Mouse (Mus musculus): ENCODE results near the gene Mindy1.

The Mindy1 gene

DNA sequence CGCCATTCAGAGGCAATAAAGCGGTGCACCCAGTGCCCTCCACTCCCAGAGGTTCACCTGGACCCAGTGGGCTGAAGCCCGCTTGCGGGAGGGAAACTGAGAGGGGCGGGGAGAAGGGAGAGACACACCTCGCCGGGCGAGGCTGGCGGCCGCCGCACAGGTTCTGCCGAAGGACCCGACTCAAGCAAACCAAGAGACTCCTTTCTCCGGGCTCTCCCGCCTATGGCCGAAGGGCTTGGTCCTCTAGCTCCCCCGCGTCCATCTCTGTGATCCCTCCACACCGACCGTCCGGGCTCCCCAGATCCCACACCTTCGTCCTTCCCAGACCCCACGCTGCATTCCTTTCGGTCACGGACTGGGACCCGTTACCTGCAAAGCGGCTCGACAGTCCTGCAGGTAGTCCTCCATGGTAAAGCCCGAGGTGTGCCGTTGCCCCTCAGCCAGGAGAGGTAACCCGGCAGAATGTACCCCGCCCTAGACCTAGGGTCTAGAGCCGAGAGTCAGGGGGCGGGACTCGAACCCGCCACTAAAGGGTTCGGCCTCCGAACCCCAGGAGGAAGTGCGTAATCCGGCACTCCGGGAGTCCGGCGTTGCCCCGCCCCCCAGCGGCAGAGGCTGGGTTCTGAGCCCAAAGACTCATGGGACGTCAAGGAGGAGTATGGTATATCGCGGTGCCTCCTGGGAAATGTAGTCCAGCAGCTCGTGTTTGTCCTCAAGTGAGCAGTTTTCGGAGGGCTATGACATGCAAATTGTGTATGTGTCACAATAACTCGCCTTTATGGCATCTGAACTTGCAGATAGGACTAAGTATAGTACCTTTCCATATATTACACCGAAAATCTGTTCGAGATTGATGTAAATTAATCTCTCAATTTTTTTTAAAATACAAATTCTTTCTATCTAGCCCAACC lies at the start of gene Mindy1, which contains the start of gene Prune1:
TSS of gene Mindy1 (plus strand) at position 130 of the 911 bp plus-strand sequence.
TSS of gene Prune1 (minus strand) at position 861 of the 911 bp plus-strand sequence.
- DNase-seq (ENCODE audit: low spot score) = peak; percentile 96

DNA sequence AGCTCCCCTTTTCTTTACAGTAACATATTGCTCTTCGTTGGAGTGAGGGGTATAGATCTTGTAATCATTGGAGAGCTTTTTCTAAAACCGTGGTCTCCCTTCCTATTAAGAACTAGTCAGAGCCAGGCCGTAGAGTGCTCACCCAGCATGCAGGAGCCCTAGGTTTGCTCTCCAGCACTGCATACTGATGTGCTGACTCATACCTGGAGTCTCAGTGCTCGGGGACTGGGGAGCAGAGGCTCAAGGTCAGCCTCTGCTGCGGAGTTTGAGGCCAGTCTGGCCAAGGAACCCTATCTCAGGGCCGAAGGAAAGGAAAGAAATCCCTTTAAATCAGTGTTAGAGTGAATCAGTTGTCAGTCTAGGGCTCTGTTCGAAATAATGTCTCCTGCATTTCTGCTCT lies 48.4 kb upstream of the Mindy1 start:
- no peak for DNase-seq (ENCODE audit: low spot score)

DNA sequence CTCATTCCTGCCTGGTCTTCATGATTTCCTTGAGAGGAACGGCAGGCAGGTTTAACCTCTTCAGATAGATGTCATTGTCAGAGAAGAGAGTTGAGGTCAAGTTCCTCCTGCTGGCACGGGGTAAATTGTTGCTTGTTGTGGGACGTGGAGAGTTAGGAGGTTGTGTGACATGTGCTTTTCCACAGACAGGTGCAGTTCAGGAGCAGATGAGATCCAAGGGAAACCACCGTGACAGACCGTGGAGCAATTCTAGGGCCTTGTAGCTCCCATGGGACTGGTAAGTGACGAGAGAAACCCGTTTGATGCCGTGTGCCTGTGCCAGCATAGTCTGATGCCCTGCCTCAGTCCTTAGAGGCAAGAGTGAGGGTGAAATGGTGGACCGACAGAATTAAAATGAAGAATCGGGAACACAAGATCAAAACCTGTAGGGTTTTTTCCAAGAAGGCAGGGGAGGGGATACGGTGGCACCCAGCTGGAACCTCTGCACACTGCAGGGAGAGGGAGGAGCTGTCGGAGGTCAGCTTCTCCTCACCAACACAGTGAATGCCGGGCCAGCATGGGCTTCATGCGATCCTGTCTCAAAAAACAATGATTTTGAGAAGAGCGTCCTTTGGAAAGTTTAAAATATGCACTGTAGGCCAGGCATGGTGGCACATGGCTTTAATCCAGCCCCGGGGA lies 47.7 kb upstream of the Mindy1 start:
- DNase-seq (ENCODE audit: low spot score) = no peak

DNA sequence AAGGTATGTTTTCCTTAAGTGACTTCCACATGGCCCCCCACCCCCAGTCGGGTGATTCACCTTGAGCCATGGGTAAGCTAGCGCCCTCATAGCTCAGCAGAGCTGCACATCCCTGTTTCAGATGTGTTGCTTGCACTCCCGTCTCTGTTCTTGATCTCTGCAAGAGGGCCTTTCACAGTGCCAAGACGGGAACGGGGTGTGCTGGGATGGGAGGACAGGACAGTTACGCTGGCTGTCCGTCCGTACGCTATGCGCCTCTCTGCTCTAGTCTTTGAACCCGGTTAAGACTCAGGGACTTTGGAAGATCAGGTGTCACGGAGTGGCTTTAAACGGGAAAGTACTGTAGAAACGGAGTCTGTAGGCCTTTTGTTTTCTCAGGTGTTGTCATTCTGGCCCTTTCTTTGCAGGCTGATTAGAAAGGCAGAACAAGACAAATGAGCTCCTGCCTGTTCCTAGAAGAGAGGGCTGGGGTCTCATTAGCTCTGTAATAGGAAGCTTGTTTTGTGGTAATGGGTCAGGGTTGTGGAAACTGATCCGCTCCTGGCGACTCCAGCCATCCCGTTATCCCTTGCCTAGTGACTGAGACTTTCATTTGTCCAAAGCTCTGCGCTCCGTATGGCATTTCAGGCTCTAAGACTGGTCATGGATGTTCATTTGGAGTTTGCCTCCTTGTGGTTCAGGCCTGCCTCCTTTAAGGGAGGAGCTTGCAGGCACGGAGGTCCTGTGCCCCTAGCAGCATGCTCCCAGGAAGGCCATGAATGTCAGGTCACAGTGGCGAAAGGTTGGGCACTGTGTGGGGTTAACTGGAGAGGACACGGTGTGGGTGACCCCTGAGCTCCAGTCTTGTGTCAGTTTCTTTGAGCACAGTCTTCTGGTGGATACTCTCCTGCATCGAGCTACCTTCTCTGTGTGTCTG lies 45.5 kb upstream of the Mindy1 start:
- DNase-seq (ENCODE audit: low spot score) = no peak

DNA sequence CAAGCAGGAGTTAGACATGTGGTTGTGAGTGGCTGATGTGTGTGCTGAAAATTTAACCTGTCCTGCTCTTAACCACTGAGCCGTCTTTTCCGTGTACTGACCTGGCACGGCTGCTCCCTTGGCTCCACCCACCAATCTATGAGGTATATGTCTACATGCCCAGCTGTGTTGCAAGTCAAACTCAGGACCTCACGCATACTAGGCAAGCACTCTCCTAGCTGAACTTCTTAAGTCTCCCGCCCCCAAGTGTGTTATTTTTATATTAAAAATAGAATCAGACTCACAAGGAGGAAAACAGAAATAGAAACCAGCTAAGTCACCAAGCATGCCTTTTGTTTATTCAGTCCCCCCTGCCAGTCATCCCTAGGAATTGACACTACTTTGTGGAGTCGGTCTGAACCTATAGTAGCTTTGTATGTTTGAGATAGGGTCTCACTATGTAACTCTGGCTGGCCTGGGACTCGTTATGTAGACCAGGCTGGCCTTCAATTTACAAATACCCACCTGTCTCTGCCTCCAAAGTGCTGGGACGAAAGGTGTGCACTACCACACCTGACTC lies 43.5 kb upstream of the Mindy1 start:
- DNase-seq (ENCODE audit: low spot score) = no peak

DNA sequence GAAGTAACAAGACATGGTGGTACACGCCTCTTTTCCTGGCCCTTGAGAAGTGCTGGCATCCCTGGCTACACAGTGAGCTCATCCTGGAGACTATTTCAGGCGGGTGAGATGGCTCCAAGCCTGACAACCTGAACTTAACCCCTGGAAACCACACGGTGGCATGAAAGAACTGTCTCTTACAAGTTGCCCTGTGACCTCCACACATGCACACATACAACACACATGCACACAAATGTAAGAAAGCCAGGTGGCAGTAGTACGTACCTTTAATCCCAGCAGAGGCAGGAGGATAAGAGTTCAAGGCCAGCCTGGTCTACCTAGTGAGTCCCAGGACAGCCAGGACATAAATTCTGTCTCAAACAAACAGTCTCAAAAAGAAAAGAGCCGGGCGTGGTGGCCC lies 42.1 kb upstream of the Mindy1 start:
- no peak for DNase-seq (ENCODE audit: low spot score)

DNA sequence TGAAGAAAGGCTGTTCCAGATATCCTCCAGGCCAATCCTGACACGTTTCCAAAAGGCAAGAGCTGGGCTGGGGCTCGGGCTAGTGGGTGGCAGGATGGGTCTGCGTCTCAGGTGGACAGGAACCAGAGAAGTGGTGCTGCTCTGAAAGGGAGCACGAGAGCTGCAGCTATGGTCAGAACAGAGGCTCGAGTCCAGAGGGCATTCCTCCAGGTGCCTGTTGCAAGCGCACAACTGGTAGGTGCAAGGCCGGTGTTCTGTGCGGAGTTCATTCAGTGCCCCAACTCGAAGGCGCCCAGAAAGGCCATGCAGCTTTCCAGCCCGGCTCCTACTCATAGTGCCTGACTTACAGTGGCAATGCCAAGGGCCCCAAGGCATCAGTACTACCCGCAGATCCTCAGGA lies 41.2 kb upstream of the Mindy1 start:
- DNase-seq (ENCODE audit: low spot score) = no peak

DNA sequence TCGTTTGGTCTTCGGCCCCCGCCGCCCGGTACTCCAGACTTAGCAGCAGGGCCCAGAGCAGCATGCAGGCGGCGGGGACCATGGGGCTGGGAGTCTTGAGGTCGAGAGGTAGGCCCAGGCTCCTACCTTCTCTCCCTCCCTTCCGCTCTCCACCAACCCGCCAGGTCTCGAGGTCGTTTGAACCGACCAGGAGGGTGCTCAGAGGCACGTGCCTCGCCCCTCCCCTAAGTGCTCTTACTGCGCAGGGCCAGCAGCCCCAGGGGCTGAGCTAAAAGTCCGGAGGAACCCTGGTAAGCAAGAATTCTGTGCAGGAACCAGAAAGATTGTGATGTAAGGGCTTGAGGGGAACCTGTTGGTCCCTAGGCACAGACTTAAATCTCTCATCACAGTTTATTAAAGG lies 40.2 kb upstream of the Mindy1 start:
- no peak for DNase-seq (ENCODE audit: low spot score)

DNA sequence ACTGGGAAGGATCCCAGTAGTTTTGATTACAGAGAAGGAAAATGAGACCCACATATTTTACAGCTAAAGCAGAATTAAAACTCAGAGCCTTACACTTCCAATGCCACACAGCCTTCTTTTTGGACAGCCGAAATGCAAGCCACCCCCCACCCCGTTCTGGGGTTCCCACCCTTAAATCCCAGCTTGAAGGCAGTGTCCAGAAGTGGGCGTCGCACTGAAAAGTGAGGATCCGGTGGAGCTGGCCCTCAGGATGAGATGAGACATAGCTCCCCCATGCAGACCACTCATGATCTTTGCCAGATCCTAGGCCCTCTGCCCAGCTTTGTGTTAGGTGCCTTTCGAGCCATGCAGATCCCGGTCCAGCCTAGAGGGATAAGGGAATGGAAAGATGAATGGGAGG lies 39.6 kb upstream of the Mindy1 start, which contains the start of gene Gm128:
TSS of gene Gm128 (minus strand) at position 101 of the 400 bp plus-strand sequence.
- DNase-seq (ENCODE audit: low spot score) = no peak

DNA sequence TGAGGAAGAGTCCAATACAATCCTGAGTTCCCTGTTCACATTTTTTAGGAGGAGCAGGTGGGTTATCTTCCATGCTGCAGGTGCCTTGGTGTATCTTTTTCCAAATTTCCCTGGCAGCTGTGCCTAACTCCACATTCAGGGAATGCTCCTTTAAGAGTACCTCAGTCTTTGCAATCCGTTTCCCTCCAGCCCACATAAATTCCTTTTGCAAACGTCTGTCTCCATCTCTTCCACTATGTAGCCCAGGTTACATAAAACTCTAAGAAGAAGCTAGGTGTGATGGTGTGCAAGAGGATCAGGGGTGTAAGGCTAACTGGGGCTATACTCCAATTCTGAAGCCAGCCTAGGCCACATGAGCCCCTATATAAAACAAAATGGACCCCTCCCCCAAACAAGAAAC lies 38.1 kb upstream of the Mindy1 start:
- DNase-seq (ENCODE audit: low spot score) = no peak

DNA sequence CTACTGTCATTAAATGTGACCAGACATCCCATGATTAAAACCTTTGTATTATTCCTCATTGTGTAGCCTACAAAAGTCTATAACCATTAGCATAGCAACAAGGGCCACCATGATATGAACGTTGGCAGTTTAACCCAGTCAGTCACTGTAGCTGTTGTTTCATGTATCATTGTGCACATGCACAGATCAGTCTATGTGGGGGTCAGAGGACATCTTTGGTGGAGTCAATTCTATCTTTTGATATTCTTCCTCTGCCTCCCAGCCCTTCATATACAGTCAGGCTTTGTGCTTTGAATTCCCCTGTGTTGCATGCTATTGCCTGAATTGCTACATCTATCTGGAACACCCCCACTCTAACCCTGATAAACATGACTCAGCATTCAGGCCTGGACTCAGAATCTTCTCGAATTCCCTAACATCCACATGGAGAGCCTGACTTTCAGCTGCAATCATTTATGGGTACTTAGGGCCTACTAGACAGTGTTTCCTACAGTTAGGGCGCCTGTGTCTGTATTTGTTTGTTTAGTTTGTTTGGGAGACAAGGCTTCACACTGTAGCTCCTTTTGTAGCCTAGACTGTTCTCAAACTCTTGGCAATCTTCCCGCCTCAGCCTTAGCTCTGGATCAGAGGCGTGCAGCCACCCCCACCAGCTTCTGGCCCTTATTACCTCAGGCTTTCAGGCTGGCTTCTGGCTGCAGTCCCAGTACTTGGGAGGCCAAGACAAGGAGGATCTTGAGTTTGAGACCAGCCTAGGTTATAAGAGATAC lies 34.5 kb upstream of the Mindy1 start:
- DNase-seq (ENCODE audit: low spot score) = peak; percentile 41

DNA sequence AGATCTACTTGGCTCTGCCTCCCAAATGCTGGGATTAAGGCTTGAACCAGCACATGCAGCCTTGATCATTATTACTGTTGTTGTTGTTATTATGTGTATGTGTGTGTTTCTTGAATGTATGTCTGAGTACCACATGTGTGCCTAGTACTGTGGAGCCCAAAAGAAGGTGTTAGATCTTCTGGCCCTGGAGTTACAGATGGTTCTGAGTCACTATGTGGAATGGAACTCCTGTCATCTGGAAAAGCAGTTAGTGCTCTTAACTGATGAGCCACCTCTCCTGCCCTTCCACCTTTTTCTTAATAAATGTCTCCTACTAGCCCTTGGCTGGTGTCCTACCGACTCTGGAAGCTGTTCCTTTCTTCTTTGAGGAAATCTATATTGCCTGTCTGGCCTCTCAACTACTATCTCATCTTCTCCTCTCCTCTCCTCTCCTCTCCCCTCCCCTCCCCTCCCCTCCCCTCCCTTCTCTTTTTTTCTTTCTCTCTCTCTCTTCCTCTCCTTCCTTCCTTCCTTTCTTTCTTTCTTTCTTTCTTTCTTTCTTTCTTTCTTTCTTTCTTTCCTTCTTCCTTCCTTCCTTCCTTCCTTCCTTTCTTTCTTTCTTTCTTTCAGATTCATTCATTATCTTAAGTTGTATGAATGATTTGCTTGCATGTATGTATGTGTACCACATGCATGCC lies 33.3 kb upstream of the Mindy1 start:
- no peak for DNase-seq (ENCODE audit: low spot score)

DNA sequence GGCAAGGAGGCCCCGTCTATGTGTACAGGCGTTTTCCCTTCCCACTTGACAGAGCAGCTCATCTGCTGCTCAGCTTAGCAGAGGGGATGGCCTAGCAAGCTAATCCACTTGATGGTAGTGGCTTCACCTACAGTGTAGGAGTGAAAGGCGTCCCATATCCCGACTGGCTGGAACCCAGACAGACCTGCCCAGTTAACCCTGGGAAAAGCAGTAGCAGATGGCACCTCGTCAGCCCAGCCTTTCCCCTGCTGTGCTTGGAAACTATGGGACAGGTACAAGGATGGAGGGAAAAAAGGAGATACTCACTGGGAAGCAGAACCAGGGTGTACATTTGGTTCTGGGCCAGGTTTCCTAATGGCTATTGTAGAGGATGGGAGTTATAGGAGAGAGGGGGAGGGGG lies 30.8 kb upstream of the Mindy1 start:
- DNase-seq (ENCODE audit: low spot score) = no peak

DNA sequence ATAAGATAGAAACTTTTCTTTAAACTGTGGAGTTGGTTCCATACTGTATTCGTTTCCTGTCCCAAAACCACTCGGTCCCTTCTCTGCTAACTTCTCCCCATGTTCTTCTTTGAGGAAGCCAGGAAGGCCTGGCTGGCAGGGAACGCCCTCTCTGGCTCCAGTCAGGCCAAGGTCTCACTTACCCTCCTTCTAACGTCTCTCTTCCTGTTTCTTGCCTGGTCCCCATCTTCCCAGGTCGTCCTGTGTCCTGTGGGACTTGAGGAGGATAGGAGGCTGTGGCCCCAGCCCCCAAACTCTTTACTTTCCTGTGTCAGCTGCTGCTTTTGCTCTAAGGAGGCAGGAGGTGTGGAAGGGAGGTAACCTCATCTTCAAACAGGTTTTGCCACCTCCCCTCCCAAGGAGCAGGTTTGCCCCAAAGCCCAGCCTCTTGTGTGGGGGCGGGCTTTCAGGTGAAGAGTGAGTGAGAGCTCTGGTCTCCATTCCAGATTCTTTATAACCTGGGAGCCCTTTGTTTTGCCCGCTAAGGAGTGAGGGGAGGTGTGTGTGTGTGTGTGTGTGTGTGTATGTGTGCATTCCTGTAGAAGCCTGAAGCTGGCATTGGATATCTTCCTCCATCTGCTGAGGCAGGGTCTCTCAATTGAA lies 30.2 kb upstream of the Mindy1 start, which contains the start of gene Bnipl:
TSS of gene Bnipl (minus strand) at position 411 of the 642 bp plus-strand sequence.
- no peak for DNase-seq (ENCODE audit: low spot score)

DNA sequence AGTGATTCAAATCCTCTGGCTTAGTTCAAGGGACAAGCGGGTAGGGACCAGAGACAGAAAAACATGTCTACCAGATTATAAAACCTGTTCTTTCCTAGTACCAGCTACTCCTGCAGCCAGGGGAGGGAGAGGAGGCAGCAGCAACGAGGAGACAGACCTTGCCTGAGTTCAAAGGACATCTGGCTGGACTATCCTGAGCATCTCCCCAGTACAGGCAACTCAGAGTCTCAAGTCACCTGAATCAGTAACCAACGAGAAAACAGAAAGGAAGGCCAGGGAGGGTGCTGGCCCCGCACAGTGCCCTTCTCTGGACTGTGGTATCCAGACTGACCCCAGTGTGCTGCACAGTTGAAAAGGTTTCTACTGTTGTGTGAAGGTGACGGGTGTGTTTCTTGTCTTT lies 24.2 kb upstream of the Mindy1 start:
- no peak for DNase-seq (ENCODE audit: low spot score)

DNA sequence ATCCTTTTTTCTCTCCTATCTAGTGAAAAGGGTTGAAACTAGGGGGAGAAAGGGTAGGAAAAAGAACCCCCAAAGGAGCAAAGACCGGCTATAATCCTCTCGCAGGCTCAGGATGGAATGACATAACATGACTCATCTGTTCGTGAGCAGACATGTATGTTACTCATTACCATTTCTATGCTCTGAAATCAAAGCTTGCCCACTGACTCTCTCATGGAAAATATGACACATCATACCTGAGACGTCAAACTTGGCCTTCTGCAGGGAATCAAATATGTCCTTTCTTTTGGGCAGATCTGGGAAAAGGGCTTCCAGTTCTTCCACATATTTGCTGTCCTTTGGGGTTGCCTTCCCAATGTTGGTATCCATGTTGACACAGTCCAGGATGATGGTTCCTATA lies 19.2 kb upstream of the Mindy1 start:
- no peak for DNase-seq (ENCODE audit: low spot score)

DNA sequence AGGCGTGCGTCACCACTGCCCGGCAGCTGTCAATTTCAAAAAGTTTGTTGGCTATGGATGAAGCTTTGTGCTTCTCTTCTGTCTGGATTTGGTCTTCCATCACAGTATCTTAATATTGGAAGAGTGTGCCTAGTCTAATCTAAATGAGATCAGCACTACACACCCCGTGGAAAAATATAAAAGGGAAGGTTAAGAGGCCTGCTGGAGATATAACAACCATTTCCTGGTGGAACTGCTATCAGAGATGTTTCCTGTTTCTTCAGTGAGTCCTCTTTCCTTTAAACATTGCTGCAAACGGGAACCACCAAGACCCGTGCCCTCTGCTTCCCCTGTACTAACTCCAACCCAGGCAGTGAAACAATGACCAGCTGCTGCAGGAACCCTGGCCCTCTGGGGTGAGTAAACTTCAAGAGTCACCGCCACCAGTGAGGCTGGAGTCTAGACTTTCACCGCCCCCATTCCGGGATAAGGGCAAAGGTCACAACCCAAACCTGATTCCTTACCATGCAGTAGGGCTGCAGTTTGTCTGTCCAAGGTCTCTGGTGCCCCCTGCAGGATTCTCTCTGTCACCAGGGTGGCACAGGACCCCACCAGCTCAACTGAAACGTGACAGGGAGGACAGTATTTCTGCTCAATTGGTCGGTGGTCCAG lies 17.9 kb upstream of the Mindy1 start:
- peak; percentile 64 for DNase-seq (ENCODE audit: low spot score)

DNA sequence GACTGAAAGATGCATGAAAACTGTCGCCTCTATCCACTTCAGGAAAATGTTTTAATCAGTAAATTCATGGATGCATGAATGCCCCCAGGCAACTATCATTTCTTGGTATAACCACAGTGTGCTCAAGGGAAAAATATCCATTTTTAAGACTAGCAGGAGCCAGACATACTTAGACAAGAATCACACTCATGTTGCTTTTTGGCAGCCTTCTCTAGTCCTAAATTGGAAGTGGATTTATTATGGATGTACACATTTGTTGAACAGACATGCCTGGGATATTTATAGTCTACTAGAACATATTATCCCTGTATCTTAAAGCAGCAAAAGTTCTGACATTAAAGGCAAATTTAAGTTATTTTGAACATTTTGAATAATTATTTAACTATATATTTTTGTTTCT lies 16.4 kb upstream of the Mindy1 start:
- no peak for DNase-seq (ENCODE audit: low spot score)

DNA sequence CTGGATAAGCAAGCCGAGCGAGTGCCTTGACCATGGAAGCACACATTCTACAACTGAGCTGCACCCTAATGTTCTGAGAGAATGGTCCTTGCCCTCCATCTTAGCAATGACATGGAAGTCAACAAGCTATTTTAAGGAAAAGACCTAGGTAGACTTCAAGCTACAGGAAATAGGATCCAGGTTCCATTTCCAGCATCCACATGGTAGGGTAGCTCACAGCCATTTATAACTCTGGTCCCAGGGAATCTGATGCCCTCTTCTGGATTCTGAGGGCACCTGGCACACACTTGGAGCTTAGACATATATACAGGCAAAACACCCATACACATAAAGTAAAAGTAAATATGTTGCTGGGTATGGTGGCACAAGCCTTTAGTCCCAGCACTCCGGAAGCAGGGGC lies 15.1 kb upstream of the Mindy1 start:
- no peak for DNase-seq (ENCODE audit: low spot score)

Measured in spleen, adult 12 weeks (tissue).